Mouse (Mus musculus) cerebellum, adult 9-11 months (tissue): ENCODE data around the gene Ampd2.
A peak's percentile ranks its signal among the peaks of the same experiment; 100 is the strongest.

Source experiments
- DNase-seq: peaks from one replicate; pipeline ENCODE4 v3.0.0; 2022

The Ampd2 gene

GRCm38 (mm10) chr3:108094146-108094545 lies 7.7 kb upstream of the Ampd2 start:
- DNase-seq: no peak

GRCm38 (mm10) chr3:108093306-108093705 lies 6.9 kb upstream of the Ampd2 start:
- no peak for DNase-seq

- DNase-seq: no peak
Measured at GRCm38 (mm10) chr3:108092536-108093115, 6.2 kb upstream of the Ampd2 start, which contains the start of gene Gnat2. Gnat2 (plus strand) TSS chr3:108092789.

DNA sequence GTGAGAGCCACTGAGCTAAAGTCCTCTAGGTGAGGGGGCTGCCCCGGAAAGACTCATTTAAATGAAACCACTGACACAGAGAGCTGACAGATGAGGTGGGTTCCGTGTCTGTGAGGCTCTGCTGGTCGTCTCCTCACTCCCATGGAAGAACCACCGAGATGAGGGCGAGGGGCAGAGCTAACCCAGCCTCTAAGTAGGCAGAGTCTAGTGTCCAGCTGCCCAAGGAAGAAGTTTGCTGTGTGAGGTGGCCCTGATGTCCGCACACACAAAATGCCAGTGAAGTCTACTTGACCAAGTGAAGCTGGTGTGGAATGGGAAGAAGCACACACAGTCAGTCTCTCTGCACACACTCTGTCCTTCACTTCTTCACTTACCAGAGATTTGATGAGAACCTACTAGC lies 5.6 kb upstream of the Ampd2 start:
- no peak for DNase-seq

GRCm38 (mm10) chr3:108090561-108090960 lies 4.1 kb upstream of the Ampd2 start:
- DNase-seq: no peak

- no peak for DNase-seq
Measured at GRCm38 (mm10) chr3:108089916-108090315, 3.5 kb upstream of the Ampd2 start.

- DNase-seq: no peak
Measured at GRCm38 (mm10) chr3:108088842-108089380, 2.5 kb upstream of the Ampd2 start.

DNA sequence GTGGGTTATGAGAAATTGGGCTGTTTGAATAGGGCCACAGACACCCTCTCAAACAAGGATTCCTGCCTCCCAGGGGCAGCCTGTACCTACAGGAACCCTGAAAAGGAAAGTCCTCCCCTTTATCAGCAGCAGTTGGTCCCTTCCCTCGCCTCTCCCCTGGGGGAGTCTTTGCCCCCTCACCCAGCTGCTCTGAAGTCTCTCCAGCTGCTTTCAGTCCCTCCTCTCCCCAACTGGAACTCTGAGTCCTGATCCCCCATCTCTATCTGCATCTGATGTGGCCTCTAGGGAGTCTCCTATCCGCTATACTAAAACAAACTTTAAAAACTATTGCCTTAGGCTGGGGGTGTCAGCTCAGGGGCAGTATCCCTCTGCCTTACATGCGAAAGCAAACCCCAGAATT lies 878 bp upstream of the Ampd2 start:
- no peak for DNase-seq

DNA sequence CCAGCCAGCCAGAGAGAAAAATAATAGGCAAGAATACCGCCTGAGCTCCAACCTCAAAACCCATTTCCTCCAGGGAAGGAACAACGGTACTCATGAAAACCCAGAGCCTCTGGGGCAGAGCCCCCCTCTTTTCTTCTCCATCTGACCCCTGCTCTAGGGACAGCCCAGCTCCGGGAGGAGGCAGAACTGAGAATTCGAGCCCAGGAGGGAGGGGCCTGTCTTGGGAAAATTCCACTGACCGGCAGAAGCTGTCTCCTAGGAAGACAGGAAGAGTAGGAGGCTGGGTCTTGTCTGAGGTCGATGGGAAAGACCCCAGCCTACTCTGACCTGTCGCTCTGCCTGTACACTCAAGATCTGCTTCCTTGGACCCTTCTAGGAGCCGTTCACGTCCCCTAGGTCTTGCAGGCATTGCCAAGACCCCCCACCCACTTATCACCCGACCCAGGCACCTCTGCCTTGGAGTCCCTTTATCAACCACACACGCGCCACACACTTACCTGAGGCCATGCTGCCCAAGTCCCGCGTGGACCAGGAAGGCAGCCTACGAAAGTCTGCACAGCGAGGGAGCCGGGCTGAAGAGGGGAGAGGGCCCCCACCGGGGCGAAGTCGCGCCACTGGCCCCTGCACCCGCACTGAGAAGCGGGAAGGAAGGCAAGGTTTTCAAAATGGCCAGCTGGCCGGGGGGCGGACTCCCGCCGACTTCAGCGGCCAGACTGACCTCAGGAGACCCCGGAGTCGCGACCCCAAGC lies 556 bp downstream of the Ampd2 start:
- DNase-seq: peak; percentile 89

DNA sequence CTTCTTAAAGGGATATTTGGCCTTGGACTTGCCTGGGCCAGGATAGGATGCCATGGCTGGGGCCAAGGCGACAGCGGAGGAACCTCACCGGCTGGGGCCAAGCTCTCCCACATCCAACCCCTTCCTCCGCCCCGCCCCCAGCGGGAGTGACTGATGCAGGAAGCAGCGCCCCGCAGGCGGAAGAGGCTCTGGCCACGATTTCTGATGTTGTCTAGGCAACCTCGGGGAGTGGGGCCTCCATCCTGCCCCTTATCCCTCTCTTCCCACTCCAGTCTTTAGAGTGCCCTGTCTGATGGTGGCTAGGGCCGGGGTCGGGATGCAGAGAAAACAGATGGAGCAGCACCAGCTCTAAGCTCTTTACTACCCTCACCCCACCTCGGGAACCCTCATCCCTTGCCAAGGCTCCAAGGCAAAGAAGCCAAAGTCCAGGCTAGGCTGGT lies 1.1 kb downstream of the Ampd2 start:
- peak; percentile 95 for DNase-seq

DNA sequence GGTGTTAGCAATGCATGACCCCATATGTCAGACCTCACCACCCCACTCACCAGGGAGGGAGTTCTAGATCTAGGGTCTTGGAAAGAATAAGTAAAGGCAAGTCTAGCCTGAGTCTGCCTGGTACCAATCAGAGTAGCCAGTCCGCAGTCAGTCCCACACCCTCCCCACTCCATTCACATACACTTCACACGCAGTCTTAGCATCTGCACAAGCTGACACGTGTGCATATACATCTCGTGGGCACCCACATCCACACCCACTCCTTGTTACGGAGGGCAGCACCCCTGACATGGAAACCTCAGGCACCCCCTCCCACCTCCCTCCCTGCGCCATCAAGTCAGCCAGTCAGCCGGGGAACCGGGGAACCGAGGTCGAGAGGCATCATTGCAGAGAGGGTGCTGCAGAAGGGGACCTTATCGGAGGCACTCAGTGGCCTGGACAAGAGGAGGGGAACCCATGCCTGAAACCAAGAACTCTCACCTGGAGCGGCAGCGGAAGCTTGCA lies 1.6 kb downstream of the Ampd2 start:
- DNase-seq: no peak

- DNase-seq: peak; percentile 61
Measured at GRCm38 (mm10) chr3:108083904-108084407, 2.5 kb downstream of the Ampd2 start.

DNA sequence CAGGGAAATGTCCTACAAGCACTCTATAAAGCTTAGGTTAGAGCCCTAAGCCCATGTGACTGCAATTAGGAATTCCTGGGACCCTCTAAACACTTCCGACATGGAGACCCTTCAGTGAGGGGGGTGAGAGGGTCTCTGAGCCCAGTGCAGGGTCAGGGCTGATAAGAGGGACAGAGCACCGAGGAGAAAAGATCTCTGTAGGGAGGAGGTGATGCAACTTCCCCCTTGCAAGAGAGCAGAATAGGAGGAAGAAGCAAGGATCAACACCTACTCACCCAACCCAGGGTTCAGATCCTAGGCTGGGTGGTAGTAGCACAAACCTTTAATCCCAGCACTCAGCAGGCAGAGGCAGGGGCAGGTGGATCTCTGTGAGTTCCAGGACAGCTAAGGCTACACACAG lies 3.3 kb downstream of the Ampd2 start:
- no peak for DNase-seq

- DNase-seq: no peak
Measured at GRCm38 (mm10) chr3:108082251-108082875, 4.1 kb downstream of the Ampd2 start.

GRCm38 (mm10) chr3:108081681-108082080 lies 4.8 kb downstream of the Ampd2 start:
- no peak for DNase-seq

DNA sequence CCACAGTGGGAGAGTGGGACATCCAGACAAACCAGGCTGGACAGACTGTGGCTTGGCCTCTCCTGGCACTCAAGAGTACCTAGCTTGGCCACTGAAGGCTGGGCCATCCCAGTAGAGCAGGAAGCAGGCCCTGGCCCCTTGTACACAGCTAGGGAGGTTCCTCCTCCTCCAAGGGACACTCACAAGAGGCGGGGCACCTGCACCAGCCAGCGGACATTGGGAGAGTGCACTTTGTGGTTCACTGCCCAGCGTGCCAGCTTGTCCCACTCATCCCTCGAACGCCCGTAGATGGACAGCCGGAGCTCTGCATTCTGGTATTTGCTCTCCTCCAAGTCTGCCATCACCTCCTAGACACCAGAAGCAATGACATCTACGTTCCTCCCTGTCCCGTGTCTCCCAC lies 9.6 kb downstream of the Ampd2 start:
- DNase-seq: no peak

GRCm38 (mm10) chr3:108072983-108073569 lies 13.4 kb downstream of the Ampd2 start:
- peak; percentile 42 for DNase-seq

GRCm38 (mm10) chr3:108070295-108071293 lies 15.9 kb downstream of the Ampd2 start:
- DNase-seq: peak; percentile 62

GRCm38 (mm10) chr3:108069231-108069870 lies 17.1 kb downstream of the Ampd2 start:
- no peak for DNase-seq

DNA sequence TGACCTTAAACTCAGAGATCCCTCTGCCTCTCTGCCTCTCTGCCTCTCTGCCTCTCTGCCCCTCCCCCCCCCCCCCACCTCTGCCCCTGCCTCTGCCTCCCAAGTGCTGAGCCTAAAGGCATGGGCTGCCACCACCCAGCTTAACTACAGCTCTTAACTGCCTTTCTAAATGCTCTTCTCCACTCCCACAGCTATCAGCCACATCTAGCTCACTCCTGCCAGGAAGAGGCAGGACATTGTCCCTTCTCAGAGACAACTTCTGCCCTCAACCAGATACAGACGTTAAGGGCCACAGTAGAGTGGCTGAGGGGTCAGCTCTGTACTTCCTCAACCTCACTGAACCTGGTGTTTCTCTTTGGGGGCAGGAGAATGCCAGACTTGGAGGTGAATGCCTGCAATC lies 17.6 kb downstream of the Ampd2 start:
- DNase-seq: no peak

DNA sequence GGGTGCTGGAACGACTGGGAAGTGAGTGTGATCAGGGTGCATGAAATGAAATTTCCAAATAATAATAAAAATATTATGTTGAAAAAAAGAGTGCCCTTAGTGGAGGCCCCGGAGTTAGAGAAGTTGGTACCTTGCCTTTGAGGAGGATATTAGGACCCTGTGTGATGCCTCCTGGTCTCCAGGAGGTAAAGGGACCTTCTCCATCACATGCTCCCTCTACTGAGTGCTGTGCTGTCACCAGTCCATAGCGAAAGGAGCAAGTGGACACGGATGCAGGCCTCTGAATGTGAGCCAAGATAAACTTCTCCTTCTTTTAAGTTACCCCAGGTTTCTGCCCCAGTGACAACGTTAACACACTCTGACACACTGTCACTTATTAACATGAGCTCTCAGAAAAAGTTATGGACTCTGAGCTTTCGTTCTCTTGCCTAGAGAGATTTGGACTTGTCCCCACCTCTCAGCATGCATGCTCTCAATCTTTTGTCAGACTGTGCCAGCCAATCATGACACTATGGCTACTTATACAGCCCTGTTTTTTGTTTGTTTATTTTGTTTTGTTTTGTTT lies 19.0 kb downstream of the Ampd2 start:
- no peak for DNase-seq
